Mouse (Mus musculus) hindbrain, embryonic 15.5 days (tissue): Measurements from ENCODE around the gene Mef2b. TPM values are rescaled to one million over a fixed set of nuclear protein-coding genes. Genes with fewer than 3 reads are reported as not detected.

Experiments
- ATAC-seq: fragments of 200-750 bp; cut with Nextera tagmentation; 2 replicates; pipeline ENCODE4 v1.8.0; 2017; ENCODE audit warnings: low read depth, moderate number of reproducible peaks, moderate TSS enrichment; ENCODE audit not compliant: low FRiP score
- H3K27ac ChIP-seq: fragments of 300-500 bp; sonication (generic); replicated peaks from 2 replicates; pipeline ENCODE4 v1.5.1; 2015; ENCODE audit warnings: mild to moderate bottlenecking, inconsistent platforms
- H3K27me3 ChIP-seq: fragments of 300-500 bp; sonication (generic); 2 replicates; pipeline ENCODE4 v1.6.1; 2015; ENCODE audit warnings: control low read depth, inconsistent platforms
- H3K36me3 ChIP-seq: fragments of 300-500 bp; sonication (generic); 2 replicates; pipeline ENCODE4 v1.6.1; 2015; ENCODE audit warnings: control low read depth, inconsistent platforms
- H3K4me1 ChIP-seq: fragments of 300-500 bp; sonication (generic); replicated peaks from 2 replicates; pipeline ENCODE4 v1.6.1; 2015; ENCODE audit warnings: control low read depth, inconsistent platforms
- H3K4me2 ChIP-seq: fragments of 300-500 bp; sonication (generic); 2 replicates; pipeline ENCODE4 v1.6.1; 2015; ENCODE audit warnings: moderate library complexity, mild to moderate bottlenecking, inconsistent platforms
- H3K4me3 ChIP-seq: fragments of 300-500 bp; sonication (generic); 2 replicates; pipeline ENCODE4 v1.5.1; 2015; ENCODE audit warnings: mild to moderate bottlenecking, inconsistent platforms
- H3K9ac ChIP-seq: fragments of 300-500 bp; sonication (generic); 2 replicates; pipeline ENCODE4 v1.6.1; 2015; ENCODE audit warnings: inconsistent platforms
- H3K9me3 ChIP-seq: fragments of 300-500 bp; sonication (generic); 2 replicates; pipeline ENCODE4 v1.6.1; 2016; ENCODE audit warnings: control low read depth, inconsistent platforms
- WGBS: fragments of 180-500 bp; shearing (Covaris S2); methylation state at CpG from one replicate; pipeline ENCODE4 v1.1.7; 2015; 5-methylcytosine and 5-hydroxymethylcytosine counted together
- polyA plus RNA-seq: library from polyadenylated mRNA; unstranded; fragments of >200 nt; fragmentation: Nextera tagmentation; extraction: Ambion mirVana; gene quantifications from 2 replicates; pipeline ENCODE4 v1.2.1, GENCODE M21; 2015

Mef2b gene
- 0.48 and 0.80 TPM in 2 replicates for polyA plus RNA-seq

GRCm38 (mm10) chr8:70139026-70139857, at the start of gene Mef2b, which contains the start of the genes Rfxank and Borcs8:
Mef2b (plus strand) TSS chr8:70139711.
Rfxank (minus strand) TSS chr8:70139154.
Borcs8 (plus strand) TSS chr8:70139499.
- H3K27me3 ChIP-seq = no peaks in the 10 kb centered on the region
- peak within 1 kb of the TSS; percentile 85 for H3K9ac ChIP-seq
- H3K36me3 ChIP-seq = peaks cover 33% of the 10 kb centered on the region
- H3K9me3 ChIP-seq = no peaks in the 10 kb centered on the region
- peaks cover 26% of the 10 kb centered on the region for H3K4me1 ChIP-seq
- peak within 1 kb of the TSS; percentile 82 for H3K4me3 ChIP-seq
- ATAC-seq = peak; percentile 96
- peak within 1 kb of the TSS; percentile 87 for H3K27ac ChIP-seq
- under 1% methylated on average over 46 of the region's 46 CpGs for WGBS
- H3K4me2 ChIP-seq = peak within 1 kb of the TSS; percentile 74

DNA sequence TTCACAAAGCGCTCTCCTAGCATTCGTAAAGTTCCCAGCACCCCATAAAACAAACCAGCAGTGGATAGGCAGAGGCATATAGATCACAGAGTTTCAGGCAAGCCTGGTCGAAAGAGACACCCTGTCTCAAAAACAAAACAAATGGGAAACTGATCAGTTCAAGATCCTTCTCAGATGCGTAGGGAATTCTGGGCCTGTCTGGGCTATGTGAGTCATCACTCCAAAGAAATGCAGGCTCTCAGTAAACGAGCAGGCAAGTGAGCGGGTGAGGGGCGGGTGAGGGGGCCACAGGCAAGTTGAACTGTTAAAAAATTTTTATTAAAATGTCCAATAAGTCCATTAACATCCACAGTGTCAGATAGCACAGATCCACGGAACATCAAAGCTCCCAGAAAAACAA, 46.7 kb upstream of the Mef2b start:
- Histone ChIP-seq H3K4me1 (peaks cover 25% of the 10 kb centered on the region), H3K36me3 (peaks cover 40% of the 10 kb centered on the region), H3K9ac (no peak overlapping the region), H3K4me2 (no peak overlapping the region), H3K27me3 (peaks cover 13% of the 10 kb centered on the region; the same call in 1 of the 2 replicates), H3K9me3 (no peaks in the 10 kb centered on the region), H3K27ac (no peak overlapping the region), H3K4me3 (no peak overlapping the region)
- ATAC-seq = no peak
- WGBS = 66% methylated on average over 8 of the region's 8 CpGs

- Histone ChIP-seq H3K4me2 (no peak overlapping the region), H3K36me3 (peaks cover 84% of the 10 kb centered on the region), H3K27ac (no peak overlapping the region), H3K27me3 (no peaks in the 10 kb centered on the region), H3K9ac (no peak overlapping the region), H3K4me1 (no peaks in the 10 kb centered on the region), H3K9me3 (no peaks in the 10 kb centered on the region), H3K4me3 (no peak overlapping the region)
- 82% methylated on average over 8 of the region's 8 CpGs for WGBS
- ATAC-seq = no peak
These were observed 40.2 kb upstream of the Mef2b start for GRCm38 (mm10) chr8:70099276-70099675.

DNA sequence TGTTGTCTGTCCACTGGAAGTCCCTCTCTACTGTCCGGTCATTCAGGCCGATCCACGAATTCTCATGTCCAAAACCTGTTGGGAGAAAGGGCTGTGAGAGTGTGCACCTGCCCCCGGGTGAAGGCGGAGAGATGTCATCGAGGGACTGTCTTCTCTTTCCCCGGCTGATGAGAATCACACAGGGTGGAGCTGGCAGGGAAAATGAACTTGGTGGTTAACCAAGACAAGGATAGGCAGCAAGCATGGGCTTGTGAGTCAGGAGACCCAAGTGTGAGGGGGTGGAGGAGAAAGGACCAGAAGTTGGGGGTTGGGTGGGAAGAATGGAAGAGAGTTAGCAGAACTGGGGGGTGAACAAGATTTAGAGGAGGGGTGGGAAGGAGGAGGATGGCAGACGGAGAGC, 39.3 kb upstream of the Mef2b start:
- Histone ChIP-seq H3K9me3 (no peaks in the 10 kb centered on the region), H3K27me3 (no peaks in the 10 kb centered on the region), H3K27ac (no peak overlapping the region), H3K4me3 (no peak overlapping the region), H3K4me1 (no peaks in the 10 kb centered on the region), H3K4me2 (no peak overlapping the region), H3K36me3 (peaks cover 76% of the 10 kb centered on the region), H3K9ac (no peak overlapping the region)
- 92% methylated on average over 8 of the region's 8 CpGs for WGBS
- no peak for ATAC-seq

DNA sequence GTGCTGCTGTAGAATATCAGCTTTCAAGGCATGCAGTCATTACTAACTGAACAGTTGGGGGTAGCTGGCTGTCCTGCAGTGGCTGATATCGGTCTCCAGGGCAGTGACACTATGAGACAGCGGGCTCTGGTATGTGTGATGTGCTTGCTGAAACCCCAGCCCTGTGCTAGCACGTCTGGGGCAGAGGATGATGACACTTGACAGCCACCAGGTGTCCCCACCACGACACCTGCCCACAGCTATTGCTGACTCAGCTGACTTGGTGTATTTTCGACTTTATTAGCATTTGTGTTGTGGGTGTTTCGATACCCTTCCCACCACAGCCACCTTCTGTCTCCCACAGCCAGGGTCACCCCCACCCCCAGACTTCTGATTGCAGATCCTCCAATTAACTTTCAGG, 35.0 kb upstream of the Mef2b start:
- WGBS = 18% methylated on average over 6 of the region's 6 CpGs
- 0 out of 2 replicates have a peak, but pooled peaks have one; percentile 55 for ATAC-seq
- Histone ChIP-seq H3K9ac (no peak overlapping the region), H3K27me3 (no peaks in the 10 kb centered on the region), H3K4me1 (0 out of 2 replicates have a peak, but pooled peaks cover under 1% of the 10 kb centered on the region), H3K36me3 (peaks cover 70% of the 10 kb centered on the region), H3K4me2 (no peak overlapping the region), H3K27ac (no peak overlapping the region), H3K9me3 (no peaks in the 10 kb centered on the region), H3K4me3 (no peak overlapping the region)

- H3K27me3 ChIP-seq = no peaks in the 10 kb centered on the region
- 0 out of 2 replicates have a peak, but pooled peaks cover 4% of the 10 kb centered on the region for H3K4me1 ChIP-seq
- no peak overlapping the region for H3K4me3 ChIP-seq
- H3K9me3 ChIP-seq = no peaks in the 10 kb centered on the region
- H3K27ac ChIP-seq = no peak overlapping the region
- H3K36me3 ChIP-seq = peaks cover 71% of the 10 kb centered on the region
- no peak overlapping the region for H3K9ac ChIP-seq
- H3K4me2 ChIP-seq = no peak overlapping the region
- no peak for ATAC-seq
- WGBS = 79% methylated on average over 7 of the region's 7 CpGs
These were observed 34.6 kb upstream of the Mef2b start for GRCm38 (mm10) chr8:70104922-70105321.

DNA sequence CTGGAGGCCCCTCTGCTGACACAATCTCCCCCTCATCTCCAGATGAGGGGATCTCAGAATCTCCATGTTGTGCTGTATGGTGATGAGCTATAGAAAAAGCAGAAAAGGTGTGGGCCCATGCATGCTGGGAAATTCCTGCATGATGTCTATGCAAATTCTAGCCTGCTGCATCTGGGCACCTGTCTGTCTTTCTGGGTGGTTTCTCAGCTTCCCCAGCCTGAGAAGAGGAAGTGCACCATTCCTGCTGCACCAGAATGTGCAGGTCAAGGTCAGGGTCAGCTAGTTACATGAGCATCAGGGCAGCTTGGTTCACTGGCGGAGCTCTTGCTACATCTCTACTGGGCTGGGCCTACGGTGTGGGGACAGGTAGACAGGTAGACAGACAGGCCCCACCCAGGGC, 29.1 kb upstream of the Mef2b start:
- H3K27me3 ChIP-seq = no peaks in the 10 kb centered on the region
- no peak overlapping the region for H3K27ac ChIP-seq
- no peak overlapping the region for H3K4me3 ChIP-seq
- 94% methylated on average over 2 of the region's 2 CpGs for WGBS
- H3K9ac ChIP-seq = no peak overlapping the region
- H3K4me1 ChIP-seq = peaks cover 24% of the 10 kb centered on the region
- no peak for ATAC-seq
- peaks cover 81% of the 10 kb centered on the region for H3K36me3 ChIP-seq
- no peaks in the 10 kb centered on the region for H3K9me3 ChIP-seq
- no peak overlapping the region for H3K4me2 ChIP-seq

DNA sequence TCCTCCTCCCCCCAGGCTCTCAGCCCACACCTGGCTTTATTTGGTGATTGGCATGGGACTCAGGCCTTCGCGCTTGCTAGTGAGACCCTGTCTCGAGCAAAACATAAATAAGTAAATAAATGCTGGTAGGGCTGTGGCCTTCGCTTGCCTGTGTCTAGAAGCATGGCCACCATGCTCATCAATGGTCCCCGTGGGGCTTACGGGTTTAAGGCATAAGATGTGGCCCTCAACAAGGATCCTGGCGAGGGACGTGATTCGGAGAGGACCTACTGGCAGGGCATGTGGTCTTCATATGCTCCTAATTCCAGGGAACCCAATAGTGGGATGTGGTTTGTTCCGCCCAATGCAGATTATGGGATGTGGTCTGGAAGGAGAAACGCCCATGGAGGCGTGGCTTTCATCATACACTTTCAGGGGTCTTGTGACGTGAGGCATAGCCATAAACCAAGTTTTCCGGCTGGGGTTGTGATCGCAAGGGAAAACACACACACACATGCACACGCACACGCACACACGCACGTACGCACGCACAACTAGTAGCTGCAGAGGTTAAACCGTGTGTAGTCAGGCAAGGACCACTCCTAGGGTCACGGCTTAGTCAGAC, 28.2 kb upstream of the Mef2b start:
- Histone ChIP-seq H3K36me3 (peaks cover 77% of the 10 kb centered on the region), H3K4me2 (no peak overlapping the region), H3K9me3 (no peaks in the 10 kb centered on the region), H3K27ac (no peak overlapping the region), H3K9ac (no peak overlapping the region), H3K4me3 (no peak overlapping the region), H3K27me3 (no peaks in the 10 kb centered on the region), H3K4me1 (peaks cover 24% of the 10 kb centered on the region)
- 58% methylated on average over 23 of the region's 23 CpGs for WGBS
- ATAC-seq = peak; percentile 4; the same call in 1 of the 2 replicates

GRCm38 (mm10) chr8:70112401-70113016, 27.0 kb upstream of the Mef2b start:
- WGBS = 9% methylated on average over 43 of the region's 43 CpGs
- ATAC-seq = no peak

DNA sequence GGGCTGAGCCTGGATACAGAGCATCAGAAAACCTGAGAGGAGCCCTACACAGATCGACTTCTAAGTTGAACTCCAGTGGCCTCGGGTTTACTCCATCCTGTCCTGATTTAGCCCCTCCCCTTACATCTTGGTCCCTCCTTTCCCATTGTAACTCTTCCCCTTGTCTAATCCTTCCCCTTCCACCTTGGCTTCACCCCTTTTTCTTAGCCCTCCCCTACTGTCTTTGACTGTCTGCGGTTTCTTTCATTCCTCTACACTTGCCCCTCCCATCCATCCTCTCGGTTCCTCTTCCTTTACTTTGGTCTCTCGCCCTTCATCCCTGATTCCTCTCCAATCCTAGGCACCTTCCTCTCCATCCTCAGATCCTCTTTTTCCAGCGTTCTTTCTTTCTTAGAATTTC, 25.0 kb upstream of the Mef2b start:
- H3K27me3 ChIP-seq = no peaks in the 10 kb centered on the region
- H3K36me3 ChIP-seq = peaks cover 49% of the 10 kb centered on the region
- no peak overlapping the region for H3K4me3 ChIP-seq
- H3K4me1 ChIP-seq = peaks cover 47% of the 10 kb centered on the region
- ATAC-seq = no peak
- 21% methylated on average over 6 of the region's 6 CpGs for WGBS
- H3K4me2 ChIP-seq = no peak overlapping the region
- H3K9me3 ChIP-seq = no peaks in the 10 kb centered on the region
- no peak overlapping the region for H3K9ac ChIP-seq
- no peak overlapping the region for H3K27ac ChIP-seq

More at GRCm38 (mm10) chr8:70112401-70113016, 27.0 kb upstream of the Mef2b start:
- no peaks in the 10 kb centered on the region for H3K9me3 ChIP-seq
- no peak overlapping the region for H3K27ac ChIP-seq
- H3K27me3 ChIP-seq = no peaks in the 10 kb centered on the region
- H3K4me1 ChIP-seq = peaks cover 36% of the 10 kb centered on the region
- H3K4me3 ChIP-seq = no peak overlapping the region
- peaks cover 68% of the 10 kb centered on the region for H3K36me3 ChIP-seq
- H3K9ac ChIP-seq = peak overlapping the region; percentile 12; the same call in 1 of the 2 replicates
- H3K4me2 ChIP-seq = peak overlapping the region; percentile 9; the same call in 1 of the 2 replicates

DNA sequence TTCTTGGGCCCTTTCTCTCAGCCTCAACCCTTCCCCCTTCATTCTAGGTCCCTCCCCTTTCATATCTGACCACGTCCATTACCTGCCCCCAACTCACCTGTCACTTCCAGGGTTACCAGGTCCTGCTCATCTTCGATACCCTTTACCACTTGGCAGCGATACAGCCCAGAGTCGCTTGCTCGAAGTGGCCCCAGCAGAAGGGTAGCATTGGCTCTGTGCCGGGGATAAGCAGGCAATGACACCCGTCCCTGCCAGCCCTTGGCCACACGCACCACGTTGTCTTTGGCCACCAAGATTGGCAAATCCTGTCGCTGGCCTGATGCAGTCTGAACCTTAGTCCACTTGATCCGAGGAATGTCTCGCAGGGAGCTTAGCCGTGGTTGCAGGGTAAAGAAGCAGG, 24.6 kb upstream of the Mef2b start:
- H3K36me3 ChIP-seq = peaks cover 45% of the 10 kb centered on the region
- H3K27ac ChIP-seq = no peak overlapping the region
- no peaks in the 10 kb centered on the region for H3K9me3 ChIP-seq
- no peak overlapping the region for H3K4me2 ChIP-seq
- no peak overlapping the region for H3K4me3 ChIP-seq
- 71% methylated on average over 13 of the region's 13 CpGs for WGBS
- H3K4me1 ChIP-seq = peaks cover 44% of the 10 kb centered on the region
- H3K27me3 ChIP-seq = no peaks in the 10 kb centered on the region
- no peak for ATAC-seq
- no peak overlapping the region for H3K9ac ChIP-seq

- no peak overlapping the region for H3K9ac ChIP-seq
- H3K27ac ChIP-seq = no peak overlapping the region
- ATAC-seq = no peak
- H3K4me3 ChIP-seq = peak overlapping the region; percentile 58
- no peaks in the 10 kb centered on the region for H3K27me3 ChIP-seq
- 14% methylated on average over 9 of the region's 9 CpGs for WGBS
- H3K4me1 ChIP-seq = peaks cover 33% of the 10 kb centered on the region
- peaks cover 25% of the 10 kb centered on the region for H3K36me3 ChIP-seq
- H3K9me3 ChIP-seq = no peaks in the 10 kb centered on the region
- peak overlapping the region; percentile 62 for H3K4me2 ChIP-seq
These were observed 21.9 kb upstream of the Mef2b start for GRCm38 (mm10) chr8:70117611-70118010.
